Mouse (Mus musculus) frontal cortex, adult (tissue): ENCODE measurements around the gene Arfip1.

Experiments used
- ATAC-seq: cut with Nextera tagmentation; 2 replicates; pipeline ENCODE4 v1.9.2; 2017; ENCODE audit warnings: mild to moderate bottlenecking, moderate library complexity, mixed read lengths; ENCODE audit not compliant: low TSS enrichment

The Arfip1 gene

GRCm38 (mm10) chr3:84582023-84582912 lies at the start of gene Arfip1:
Gene Arfip1, minus strand, starts transcription at chr3:84582625.
- ATAC-seq = peak; percentile 93

GRCm38 (mm10) chr3:84631586-84631985 lies 49.2 kb upstream of the Arfip1 start:
- no peak for ATAC-seq

GRCm38 (mm10) chr3:84622026-84622425 lies 39.6 kb upstream of the Arfip1 start:
- ATAC-seq = no peak

- no peak for ATAC-seq
Observed at GRCm38 (mm10) chr3:84619725-84620124, 37.3 kb upstream of the Arfip1 start.

GRCm38 (mm10) chr3:84619056-84619455 lies 36.6 kb upstream of the Arfip1 start:
- no peak for ATAC-seq

- no peak for ATAC-seq
Observed at GRCm38 (mm10) chr3:84618627-84619026, 36.2 kb upstream of the Arfip1 start.

GRCm38 (mm10) chr3:84615856-84616225 lies 33.4 kb upstream of the Arfip1 start:
- no peak for ATAC-seq

GRCm38 (mm10) chr3:84615050-84615855 lies 32.8 kb upstream of the Arfip1 start:
- peak; percentile 97 for ATAC-seq

GRCm38 (mm10) chr3:84610183-84610710 lies 27.8 kb upstream of the Arfip1 start:
- no peak for ATAC-seq

GRCm38 (mm10) chr3:84603212-84603611 lies 20.8 kb upstream of the Arfip1 start:
- no peak for ATAC-seq

- no peak for ATAC-seq
Observed at GRCm38 (mm10) chr3:84602759-84603158, 20.3 kb upstream of the Arfip1 start.

- ATAC-seq = no peak
Observed at GRCm38 (mm10) chr3:84601870-84602495, 19.6 kb upstream of the Arfip1 start.

GRCm38 (mm10) chr3:84598756-84599155 lies 16.3 kb upstream of the Arfip1 start:
- ATAC-seq = no peak

GRCm38 (mm10) chr3:84597996-84598734 lies 15.7 kb upstream of the Arfip1 start:
- ATAC-seq = no peak

GRCm38 (mm10) chr3:84595677-84596234 lies 13.3 kb upstream of the Arfip1 start:
- no peak for ATAC-seq

- ATAC-seq = peak; percentile 69
Observed at GRCm38 (mm10) chr3:84594894-84595676, 12.7 kb upstream of the Arfip1 start.

GRCm38 (mm10) chr3:84593274-84593673 lies 10.8 kb upstream of the Arfip1 start, which contains the start of gene Tigd4:
Gene Tigd4, plus strand, starts transcription at chr3:84593574.
- no peak for ATAC-seq

- ATAC-seq = no peak
Observed at GRCm38 (mm10) chr3:84586736-84587135, 4.3 kb upstream of the Arfip1 start.

GRCm38 (mm10) chr3:84582913-84583276 lies 470 bp upstream of the Arfip1 start:
- ATAC-seq = peak; percentile 67

GRCm38 (mm10) chr3:84581696-84582022 lies 766 bp downstream of the Arfip1 start:
- no peak; the same call in 1 of the 2 replicates for ATAC-seq
